Mouse (Mus musculus) CH12.LX (cell line): Measurements from ENCODE around the gene Cacna1c. TPM values are rescaled to one million over a fixed set of nuclear protein-coding genes. Genes with fewer than 3 reads are reported as not detected.

Source experiments
- DNase-seq: peaks from one replicate; pipeline ENCODE4 v3.0.0-alpha.2; 2013; ENCODE audit errors: extremely low read depth
- H3K27ac ChIP-seq: 2 replicates; pipeline ENCODE4 v1.5.1; 2012; ENCODE audit warnings: low read depth, mild to moderate bottlenecking, control low read depth, moderate library complexity; ENCODE audit not compliant: insufficient read depth
- H3K27me3 ChIP-seq: replicated peaks from 2 replicates; pipeline ENCODE3; 2012; ENCODE audit warnings: inconsistent platforms
- H3K36me3 ChIP-seq, 2 experiments: replicated peaks in 1 of 2; 2 replicates each; pipeline versions ENCODE3 to v1.6.1; 2012; ENCODE audit warnings: inconsistent platforms in 1 of 2, low read length in 1 of 2, mild to moderate bottlenecking in 1 of 2, mixed read lengths in 1 of 2, moderate library complexity in 1 of 2; ENCODE audit not compliant: control insufficient read depth in 1 of 2, insufficient read depth in 1 of 2
- H3K4me1 ChIP-seq, 2 experiments: 2 replicates each; pipeline ENCODE4 v1.6.1; 2012; ENCODE audit warnings: inconsistent platforms in 1 of 2, moderate library complexity in 1 of 2; ENCODE audit not compliant: insufficient read depth in 2 of 2, control insufficient read depth in 1 of 2
- H3K4me2 ChIP-seq: 2 replicates; pipeline ENCODE4 v1.6.1; 2012; ENCODE audit warnings: low read depth, mild to moderate bottlenecking, control low read depth; ENCODE audit not compliant: poor library complexity, insufficient read depth, severe bottlenecking
- H3K4me3 ChIP-seq, 3 experiments: fragments of 150-350 bp in 1 of 3; sonication (generic) in 1 of 3; replicated peaks in 1 of 3; 2 replicates each; pipeline versions ENCODE3 to v1.5.1; 2011 to 2012; ENCODE audit warnings: low read depth in 2 of 3, low read length in 2 of 3, mild to moderate bottlenecking in 2 of 3, moderate library complexity in 2 of 3, control low read depth in 1 of 3, improper control_type of control experiment in 1 of 3, inconsistent platforms in 1 of 3, mixed read lengths in 1 of 3; ENCODE audit not compliant: poor library complexity in 1 of 3
- H3K79me2 ChIP-seq: replicated peaks from 2 replicates; pipeline ENCODE4 v1.6.1; 2012; ENCODE audit warnings: mild to moderate bottlenecking, moderate library complexity; ENCODE audit not compliant: control insufficient read depth, poor library complexity, insufficient read depth, severe bottlenecking; ENCODE audit errors: extremely low read depth
- H3K9ac ChIP-seq: 2 replicates; pipeline ENCODE4 v1.6.1; 2012; ENCODE audit warnings: low read depth, mild to moderate bottlenecking, control low read depth, moderate library complexity; ENCODE audit not compliant: insufficient read depth
- H3K9me3 ChIP-seq: replicated peaks from 2 replicates; pipeline ENCODE3; 2012; ENCODE audit warnings: low read length, inconsistent platforms, mixed read lengths
- CHD1 ChIP-seq: IDR thresholded peaks from 2 replicates; pipeline ENCODE4 v1.6.1; 2012; ENCODE audit warnings: low read depth, low read length, improper control_type of control experiment, inconsistent platforms
- CHD2 ChIP-seq: IDR thresholded peaks from 2 replicates; pipeline ENCODE4 v1.6.1; 2011; ENCODE audit warnings: low read length, improper control_type of control experiment
- CTCF ChIP-seq, 2 experiments: IDR thresholded peaks in 1 of 2; conservative IDR thresholded peaks in 1 of 2; 2 replicates each; pipeline ENCODE4 v1.5.1; 2011 to 2012; ENCODE audit warnings: low read depth in 2 of 2, low read length in 2 of 2, improper control_type of control experiment in 1 of 2, inconsistent platforms in 1 of 2, mild to moderate bottlenecking in 1 of 2, moderate library complexity in 1 of 2
- E2F4 ChIP-seq: IDR thresholded peaks from 2 replicates; pipeline ENCODE4 v1.6.1; 2011; ENCODE audit warnings: low read depth, low read length, improper control_type of control experiment; ENCODE audit not compliant: insufficient replicate concordance
- EP300 ChIP-seq: IDR thresholded peaks from 2 replicates; pipeline ENCODE4 v1.6.1; 2011; ENCODE audit warnings: low read length, improper control_type of control experiment
- HCFC1 ChIP-seq: IDR thresholded peaks from 2 replicates; pipeline ENCODE4 v1.6.1; 2012; ENCODE audit warnings: low read depth, mild to moderate bottlenecking, inconsistent platforms, low read length, improper control_type of control experiment
- IRF4 ChIP-seq: IDR thresholded peaks from 2 replicates; pipeline ENCODE4 v1.6.1; 2014; ENCODE audit warnings: low read depth, mild to moderate bottlenecking, inconsistent platforms, low read length, improper control_type of control experiment
- JUN ChIP-seq: IDR thresholded peaks from 2 replicates; pipeline ENCODE4 v1.6.1; 2011; ENCODE audit warnings: low read depth, mild to moderate bottlenecking, low read length, improper control_type of control experiment, moderate library complexity; ENCODE audit not compliant: insufficient read depth
- MAFK ChIP-seq: IDR thresholded peaks from 2 replicates; pipeline ENCODE4 v1.6.1; 2011; ENCODE audit warnings: low read length, improper control_type of control experiment; ENCODE audit not compliant: insufficient replicate concordance
- MXI1 ChIP-seq: IDR thresholded peaks from 2 replicates; pipeline ENCODE4 v1.6.1; 2011; ENCODE audit warnings: mild to moderate bottlenecking, low read depth, low read length, improper control_type of control experiment
- MYC ChIP-seq: IDR thresholded peaks from 2 replicates; pipeline ENCODE4 v1.6.1; 2011; ENCODE audit warnings: low read depth, mild to moderate bottlenecking, improper control_type of control experiment, low read length
- NELFE ChIP-seq: IDR thresholded peaks from 2 replicates; pipeline ENCODE4 v1.6.1; 2011; ENCODE audit warnings: low read depth, low read length, improper control_type of control experiment
- NRF1 ChIP-seq: IDR thresholded peaks from 2 replicates; pipeline ENCODE4 v1.6.1; 2014; ENCODE audit warnings: low read depth, mild to moderate bottlenecking, inconsistent platforms, low read length, improper control_type of control experiment, moderate library complexity
- POLR2A ChIP-seq: IDR thresholded peaks from 2 replicates; pipeline ENCODE4 v1.6.1; 2011; ENCODE audit warnings: low read depth, mild to moderate bottlenecking, improper control_type of control experiment, low read length
- POLR2AphosphoS2 ChIP-seq: IDR thresholded peaks from 2 replicates; pipeline ENCODE4 v1.6.1; 2011; ENCODE audit warnings: low read depth, low read length, improper control_type of control experiment
- RAD21 ChIP-seq: IDR thresholded peaks from 2 replicates; pipeline ENCODE4 v1.6.1; 2011; ENCODE audit warnings: low read depth, mild to moderate bottlenecking, low read length, improper control_type of control experiment, moderate library complexity
- SMC3 ChIP-seq: IDR thresholded peaks from 2 replicates; pipeline ENCODE4 v1.6.1; 2011; ENCODE audit warnings: low read depth, low read length, improper control_type of control experiment
- TCF12 ChIP-seq: IDR thresholded peaks from 2 replicates; pipeline ENCODE4 v1.6.1; 2014; ENCODE audit warnings: low read depth, mild to moderate bottlenecking, inconsistent platforms, low read length, improper control_type of control experiment
- USF1 ChIP-seq: IDR thresholded peaks from 2 replicates; pipeline ENCODE4 v1.6.1; 2014; ENCODE audit warnings: low read depth, mild to moderate bottlenecking, inconsistent platforms, low read length, improper control_type of control experiment
- ZC3H11A ChIP-seq: IDR thresholded peaks from 2 replicates; pipeline ENCODE4 v1.6.1; 2012; ENCODE audit warnings: low read depth, mild to moderate bottlenecking, inconsistent platforms, low read length, improper control_type of control experiment
- ZKSCAN1 ChIP-seq: IDR thresholded peaks from 2 replicates; pipeline ENCODE4 v1.6.1; 2012; ENCODE audit warnings: low read depth, inconsistent platforms, low read length, improper control_type of control experiment, borderline replicate concordance
- ZMIZ1 ChIP-seq: IDR thresholded peaks from 2 replicates; pipeline ENCODE4 v1.6.1; 2012; ENCODE audit warnings: low read depth, mild to moderate bottlenecking, inconsistent platforms, low read length, improper control_type of control experiment
- dilution Hi-C: fragments of 300-500 bp; cut with MboI; formaldehyde crosslinking; loops from 2 replicates; pipeline ENCODE4 v1.14.3; 2020; ENCODE audit warnings: low sequenced_read_pairs; ENCODE audit not compliant: extremely low pct_unique_long_range_greater_than_20kb, extremely low pct_ligation_motif_present
- in situ Hi-C: fragments of 300-500 bp; cut with MboI; formaldehyde crosslinking; loops from 3 replicates; pipeline ENCODE4 v1.14.3; 2019; ENCODE audit warnings: low sequenced_read_pairs, low pct_ligation_motif_present, low pct_unique_long_range_greater_than_20kb, mixed read lengths
- polyA plus RNA-seq: library from polyadenylated mRNA; unstranded; fragments of >175 nt; gene quantifications from 2 replicates; pipeline ENCODE4 v1.2.1, GENCODE M21; 2012; ENCODE audit warnings: low read depth; ENCODE audit not compliant: insufficient read length
- total RNA-seq, 2 experiments: library from RNA; depleted of rRNA; stranded (reverse); fragments of 300-350 nt in 1 of 2; fragments of >200 nt in 1 of 2; gene quantifications; 2 replicates each; pipeline ENCODE4 v1.2.3; 2012 to 2014

Gene Cacna1c
- total and polyA plus RNA-seq, 3 experiments = 0.04 TPM; not detected in 2

GRCm38 (mm10) chr6:118780280-118780679 lies 415.9 kb downstream of the Cacna1c start:
- Histone ChIP-seq H3K36me3 (no peaks in the 10 kb centered on the region), H3K27ac (no peak overlapping the region), H3K27me3 (peaks cover 84% of the 10 kb centered on the region), H3K4me3 (no peak overlapping the region), H3K9ac (no peak overlapping the region), H3K79me2 (no peaks in the 10 kb centered on the region), H3K9me3 (no peaks in the 10 kb centered on the region), H3K4me2 (no peak overlapping the region), H3K4me1 (no peaks in the 10 kb centered on the region)
- dilution Hi-C loops (no loop called here), in situ Hi-C loops (no loop called here)
- DNase-seq = no peak
- no peak for TF ChIP-seq E2F4
- no peak for TF ChIP-seq SMC3

GRCm38 (mm10) chr6:118779201-118779600 lies 417.0 kb downstream of the Cacna1c start:
- Histone ChIP-seq H3K4me1 (no peaks in the 10 kb centered on the region), H3K27ac (no peak overlapping the region), H3K9me3 (peaks cover 5% of the 10 kb centered on the region), H3K4me3 (no peak overlapping the region), H3K79me2 (no peaks in the 10 kb centered on the region), H3K9ac (no peak overlapping the region), H3K36me3 (no peaks in the 10 kb centered on the region), H3K27me3 (peaks cover 82% of the 10 kb centered on the region), H3K4me2 (no peak overlapping the region)
- DNase-seq = no peak
- dilution Hi-C loops = no loop called here
- TF ChIP-seq CHD1 (no peak), JUN (no peak), E2F4 (no peak), CTCF (conservative IDR thresholded peaks at IDR 0.05 in 1 of 2, IDR thresholded peaks at IDR 0.05 in 1 of 2; ENCODE audit: low read depth in 2 of 2, low read length in 2 of 2) (no peak), TCF12 (no peak)
- in situ Hi-C loops = no loop called here

GRCm38 (mm10) chr6:118777457-118777856 lies 418.8 kb downstream of the Cacna1c start:
- Histone ChIP-seq H3K9ac (no peak overlapping the region), H3K79me2 (no peaks in the 10 kb centered on the region), H3K36me3 (no peaks in the 10 kb centered on the region), H3K4me3 (no peak overlapping the region), H3K9me3 (peaks cover 5% of the 10 kb centered on the region), H3K4me1 (no peaks in the 10 kb centered on the region), H3K27me3 (peaks cover 80% of the 10 kb centered on the region), H3K4me2 (no peak overlapping the region), H3K27ac (no peak overlapping the region)
- TF ChIP-seq NELFE (no peak), ZMIZ1 (no peak), NRF1 (no peak), EP300 (no peak), CHD2 (no peak), RAD21 (no peak), ZC3H11A (no peak), POLR2A (no peak), MAFK (no peak), POLR2AphosphoS2 (no peak), HCFC1 (no peak), MXI1 (no peak), IRF4 (no peak), MYC (no peak), JUN (no peak), E2F4 (no peak), ZKSCAN1 (no peak), USF1 (no peak)
- DNase-seq = no peak
- in situ Hi-C loops (no loop called here), dilution Hi-C loops (no loop called here)
